Mouse (Mus musculus) cerebellum, postnatal 14 days (tissue): ENCODE data around the gene Oxnad1.
"Not testable (repeated sequence)": the region's sequence is repeated elsewhere in the genome, so short reads cannot be mapped to it uniquely, and the experiment has no call there.

Experiments used
- DNase-seq, 2 experiments: peaks; one replicate each; pipeline ENCODE4 v3.0.0; 2021; ENCODE audit warnings: mixed read lengths in 2 of 2

Oxnad1 gene

GRCm38 (mm10) chr14:32091704-32092103, 6.5 kb downstream of the Oxnad1 start:
- DNase-seq = no peak

- no peak for DNase-seq
These were observed 7.8 kb downstream of the Oxnad1 start for GRCm38 (mm10) chr14:32093018-32093417.

GRCm38 (mm10) chr14:32093500-32094117, 8.4 kb downstream of the Oxnad1 start:
- DNase-seq = no peak

GRCm38 (mm10) chr14:32095646-32096045, 10.5 kb downstream of the Oxnad1 start:
- DNase-seq = no peak

GRCm38 (mm10) chr14:32096740-32097139, 11.6 kb downstream of the Oxnad1 start:
- DNase-seq = no peak

- DNase-seq = no peak
These were observed 12.5 kb downstream of the Oxnad1 start for GRCm38 (mm10) chr14:32097691-32098090.

GRCm38 (mm10) chr14:32098951-32099350, 13.8 kb downstream of the Oxnad1 start:
- DNase-seq = no peak

GRCm38 (mm10) chr14:32103556-32103955, 18.4 kb downstream of the Oxnad1 start:
- DNase-seq = no peak

- DNase-seq = peak in 1 of 2 experiments; percentile 14
These were observed 20.5 kb downstream of the Oxnad1 start for GRCm38 (mm10) chr14:32105663-32106062.

- DNase-seq = no peak
These were observed 21.7 kb downstream of the Oxnad1 start for GRCm38 (mm10) chr14:32106911-32107310.

- DNase-seq = not testable (repeated sequence)
These were observed 26.9 kb downstream of the Oxnad1 start for GRCm38 (mm10) chr14:32112124-32112523.

- DNase-seq = no peak
These were observed 36.1 kb downstream of the Oxnad1 start for GRCm38 (mm10) chr14:32120940-32121919.

GRCm38 (mm10) chr14:32121920-32122315, 36.7 kb downstream of the Oxnad1 start:
- peak; percentile 17 to 33 for DNase-seq

GRCm38 (mm10) chr14:32124261-32124660, 39.1 kb downstream of the Oxnad1 start:
- no peak for DNase-seq

- not testable (repeated sequence) for DNase-seq
These were observed 40.1 kb downstream of the Oxnad1 start for GRCm38 (mm10) chr14:32125256-32125655.

GRCm38 (mm10) chr14:32128409-32128808, 43.2 kb downstream of the Oxnad1 start:
- no peak for DNase-seq

GRCm38 (mm10) chr14:32131836-32132235, 46.7 kb downstream of the Oxnad1 start:
- no peak for DNase-seq

- DNase-seq = no peak
These were observed 49.1 kb downstream of the Oxnad1 start for GRCm38 (mm10) chr14:32134293-32134692.

GRCm38 (mm10) chr14:32136467-32136866, 51.3 kb downstream of the Oxnad1 start:
- DNase-seq = not testable (repeated sequence)

GRCm38 (mm10) chr14:32140359-32140965, 55.3 kb downstream of the Oxnad1 start:
- DNase-seq = no peak

- DNase-seq = no peak
These were observed 56.5 kb downstream of the Oxnad1 start, which contains the start of gene Msmb for GRCm38 (mm10) chr14:32141723-32142122. TSS of gene Msmb (plus strand) at chr14:32142023.

GRCm38 (mm10) chr14:32144734-32145133, 59.6 kb downstream of the Oxnad1 start:
- DNase-seq = no peak

- no peak for DNase-seq
These were observed 60.2 kb downstream of the Oxnad1 start for GRCm38 (mm10) chr14:32145401-32145800.
